Mouse (Mus musculus): ENCODE results near the gene Mal. TPM values are rescaled to one million over a fixed set of nuclear protein-coding genes. Genes with fewer than 3 reads are reported as not detected.
A peak's percentile ranks its signal among the peaks of the same experiment; 100 is the strongest.

The Mal gene
- total and polyA plus RNA-seq, 2 experiments = 0.05 to 0.65 TPM

DNA sequence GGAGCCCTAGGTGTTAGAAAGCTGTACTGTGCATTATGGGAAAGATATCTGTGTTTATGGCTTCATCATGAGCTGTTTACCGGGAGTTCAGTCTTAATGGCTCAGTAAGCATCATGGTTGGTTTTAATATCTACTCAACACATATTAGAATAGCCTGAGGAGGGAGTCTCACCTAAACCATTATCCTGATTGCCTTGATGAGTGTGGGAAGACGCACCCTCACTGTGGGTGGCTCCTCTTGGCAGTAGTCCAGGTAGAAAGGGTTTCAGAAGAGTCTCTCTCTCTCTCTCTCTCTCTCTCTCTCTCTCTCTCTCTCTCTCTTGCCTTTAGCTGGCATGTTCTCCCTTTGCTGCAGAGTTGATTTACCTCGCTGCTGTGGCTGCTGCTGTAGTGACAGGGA is 34.4 kb downstream of the Mal start:
- Histone ChIP-seq H3K36me3 (ENCODE audit: control insufficient read depth, insufficient read depth, low read length) (no peaks in the 10 kb centered on the region), H3K4me1 (ENCODE audit: control insufficient read depth, insufficient read depth, low read length) (peaks cover 2% of the 10 kb centered on the region; the same call in 1 of the 2 replicates), H3K27ac (replicated peaks; ENCODE audit: insufficient read depth, low read depth, low read length) (no peak overlapping the region), H3K4me3 (ENCODE audit: insufficient read depth, low read depth, low read length) (no peak overlapping the region), H3K27me3 (ENCODE audit: control insufficient read depth, insufficient read depth, low read length) (no peaks in the 10 kb centered on the region), H3K9ac (ENCODE audit: low read depth, low read length) (no peak overlapping the region), H3K79me2 (ENCODE audit: control insufficient read depth, insufficient read depth, low read length) (no peaks in the 10 kb centered on the region)
- TF ChIP-seq CTCF (IDR thresholded peaks at IDR 0.05; ENCODE audit: low read depth, low read length) (no peak), POLR2A (IDR thresholded peaks at IDR 0.05; ENCODE audit: extremely low read depth, insufficient read depth, low read length) (no peak)
- WGBS = 44% methylated on average over 3 of the region's 3 CpGs
- DNase-seq (ENCODE audit: extremely low read depth, low read depth, low spot score) = no peak

DNA sequence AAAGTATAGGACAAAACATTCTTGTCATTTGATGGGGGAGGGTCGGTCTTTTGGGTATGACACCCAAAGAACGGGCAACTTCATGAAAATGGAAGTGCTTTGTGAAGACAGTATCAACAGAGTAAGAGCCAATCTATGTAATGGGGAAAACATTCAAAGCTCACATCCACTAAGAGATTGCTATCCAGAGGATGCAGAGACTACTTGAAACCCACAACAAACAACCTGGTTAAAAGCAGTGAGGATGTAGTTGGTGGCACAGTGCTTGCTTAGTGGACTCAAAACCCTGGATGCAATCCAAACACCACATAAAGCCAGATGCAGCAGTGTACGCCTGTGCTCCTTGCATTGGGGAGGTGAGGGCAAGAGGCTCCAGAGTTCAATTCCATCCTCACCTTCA is 37.2 kb downstream of the Mal start:
- Histone ChIP-seq H3K27ac (replicated peaks; ENCODE audit: insufficient read depth, low read depth, low read length) (no peak overlapping the region), H3K27me3 (ENCODE audit: control insufficient read depth, insufficient read depth, low read length) (no peaks in the 10 kb centered on the region), H3K79me2 (ENCODE audit: control insufficient read depth, insufficient read depth, low read length) (no peaks in the 10 kb centered on the region), H3K36me3 (ENCODE audit: control insufficient read depth, insufficient read depth, low read length) (no peaks in the 10 kb centered on the region), H3K4me1 (ENCODE audit: control insufficient read depth, insufficient read depth, low read length) (peaks cover 2% of the 10 kb centered on the region; the same call in 1 of the 2 replicates), H3K9ac (ENCODE audit: low read depth, low read length) (no peak overlapping the region), H3K4me3 (ENCODE audit: insufficient read depth, low read depth, low read length) (no peak overlapping the region)
- 81% methylated on average over 3 of the region's 3 CpGs for WGBS
- no peak for DNase-seq (ENCODE audit: extremely low read depth, low read depth, low spot score)
- TF ChIP-seq CTCF (IDR thresholded peaks at IDR 0.05; ENCODE audit: low read depth, low read length) (no peak), POLR2A (IDR thresholded peaks at IDR 0.05; ENCODE audit: extremely low read depth, insufficient read depth, low read length) (no peak)

DNA sequence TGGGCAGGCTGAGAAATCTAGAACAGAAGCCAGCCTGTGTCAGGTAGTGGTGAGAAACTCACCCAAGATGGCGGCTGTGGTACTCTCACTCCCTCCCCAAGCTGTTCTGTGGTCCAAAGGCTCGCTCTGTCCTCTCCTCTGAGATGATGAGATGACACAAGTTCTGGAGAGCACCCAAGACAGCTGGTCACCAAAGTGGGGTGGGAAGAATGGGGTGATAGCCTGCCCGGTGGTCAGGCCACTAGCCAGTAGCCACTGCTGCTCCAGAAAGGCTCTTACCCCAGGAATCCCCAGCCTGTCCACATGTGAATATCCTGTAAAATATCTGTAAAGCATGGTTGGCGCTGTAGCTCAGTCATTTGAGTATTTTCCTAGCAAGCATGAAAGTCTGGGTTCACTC is 44.2 kb downstream of the Mal start:
- H3K9ac ChIP-seq (ENCODE audit: low read depth, low read length) = no peak overlapping the region
- no peak for DNase-seq (ENCODE audit: extremely low read depth, low read depth, low spot score)
- H3K4me1 ChIP-seq (ENCODE audit: control insufficient read depth, insufficient read depth, low read length) = no peaks in the 10 kb centered on the region
- H3K36me3 ChIP-seq (ENCODE audit: control insufficient read depth, insufficient read depth, low read length) = no peaks in the 10 kb centered on the region
- no peak overlapping the region for H3K4me3 ChIP-seq (ENCODE audit: insufficient read depth, low read depth, low read length)
- WGBS = 92% methylated on average over 4 of the region's 4 CpGs
- no peaks in the 10 kb centered on the region for H3K79me2 ChIP-seq (ENCODE audit: control insufficient read depth, insufficient read depth, low read length)
- H3K27me3 ChIP-seq (ENCODE audit: control insufficient read depth, insufficient read depth, low read length) = no peaks in the 10 kb centered on the region
- no peak overlapping the region for H3K27ac ChIP-seq (replicated peaks; ENCODE audit: insufficient read depth, low read depth, low read length)
- TF ChIP-seq POLR2A (IDR thresholded peaks at IDR 0.05; ENCODE audit: extremely low read depth, insufficient read depth, low read length) = no peak
- TF ChIP-seq CTCF (IDR thresholded peaks at IDR 0.05; ENCODE audit: low read depth, low read length) = no peak

DNA sequence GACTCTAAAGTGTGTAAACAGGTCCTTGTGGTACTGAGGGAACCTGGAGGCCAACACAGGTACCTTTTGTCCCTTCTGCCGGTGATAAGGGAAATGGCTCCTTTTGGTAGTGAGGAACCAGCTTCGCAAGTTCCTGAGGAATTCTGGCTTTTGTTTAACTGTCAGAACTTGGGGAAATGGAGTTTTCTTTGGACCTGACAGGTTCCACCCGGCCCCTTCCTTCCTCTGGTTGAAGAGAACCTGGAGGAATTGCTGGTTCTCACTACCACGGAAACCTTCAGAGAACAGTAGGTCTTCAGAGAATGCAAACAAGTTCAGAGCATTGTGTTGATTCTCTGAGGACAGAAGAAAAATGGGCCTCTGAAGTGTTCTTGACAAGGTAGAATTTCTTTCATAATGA is 45.1 kb downstream of the Mal start:
- TF ChIP-seq POLR2A (IDR thresholded peaks at IDR 0.05; ENCODE audit: extremely low read depth, insufficient read depth, low read length) = no peak
- TF ChIP-seq CTCF (IDR thresholded peaks at IDR 0.05; ENCODE audit: low read depth, low read length) = no peak
- Histone ChIP-seq H3K4me3 (ENCODE audit: insufficient read depth, low read depth, low read length) (no peak overlapping the region), H3K27me3 (ENCODE audit: control insufficient read depth, insufficient read depth, low read length) (no peaks in the 10 kb centered on the region), H3K36me3 (ENCODE audit: control insufficient read depth, insufficient read depth, low read length) (no peaks in the 10 kb centered on the region), H3K27ac (replicated peaks; ENCODE audit: insufficient read depth, low read depth, low read length) (no peak overlapping the region), H3K4me1 (ENCODE audit: control insufficient read depth, insufficient read depth, low read length) (no peaks in the 10 kb centered on the region), H3K79me2 (ENCODE audit: control insufficient read depth, insufficient read depth, low read length) (no peaks in the 10 kb centered on the region), H3K9ac (ENCODE audit: low read depth, low read length) (no peak overlapping the region)
- no peak for DNase-seq (ENCODE audit: extremely low read depth, low read depth, low spot score)
- 69% methylated on average over 4 of the region's 4 CpGs for WGBS

DNA sequence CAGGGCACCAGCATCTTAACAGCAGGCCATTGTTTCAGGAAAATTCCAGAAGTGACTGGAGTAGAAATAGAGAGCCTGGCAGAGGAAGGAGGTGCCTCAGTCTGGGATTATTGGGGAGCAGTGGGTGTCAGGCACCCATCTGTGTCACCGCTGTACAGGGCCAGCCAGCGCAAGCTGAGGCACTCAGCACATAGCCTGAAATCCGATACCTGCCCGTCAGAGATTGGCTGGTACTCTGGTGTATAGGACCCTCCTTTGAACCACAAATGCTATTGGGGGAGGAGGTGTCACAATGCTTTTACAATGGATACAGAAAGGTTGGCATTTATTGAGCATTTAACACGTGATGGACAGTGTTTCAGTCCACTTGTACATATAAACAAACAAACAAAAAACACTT is 47.5 kb downstream of the Mal start:
- H3K27ac ChIP-seq (replicated peaks; ENCODE audit: insufficient read depth, low read depth, low read length) = no peak overlapping the region
- H3K4me3 ChIP-seq (ENCODE audit: insufficient read depth, low read depth, low read length) = no peak overlapping the region
- no peaks in the 10 kb centered on the region for H3K79me2 ChIP-seq (ENCODE audit: control insufficient read depth, insufficient read depth, low read length)
- H3K27me3 ChIP-seq (ENCODE audit: control insufficient read depth, insufficient read depth, low read length) = no peaks in the 10 kb centered on the region
- no peak for DNase-seq (ENCODE audit: extremely low read depth, low read depth, low spot score)
- TF ChIP-seq CTCF (IDR thresholded peaks at IDR 0.05; ENCODE audit: low read depth, low read length) = no peak
- no peak for TF ChIP-seq POLR2A (IDR thresholded peaks at IDR 0.05; ENCODE audit: extremely low read depth, insufficient read depth, low read length)
- H3K36me3 ChIP-seq (ENCODE audit: control insufficient read depth, insufficient read depth, low read length) = peaks cover 8% of the 10 kb centered on the region; the same call in 1 of the 2 replicates
- 47% methylated on average over 5 of the region's 5 CpGs for WGBS
- no peak overlapping the region for H3K9ac ChIP-seq (ENCODE audit: low read depth, low read length)
- H3K4me1 ChIP-seq (ENCODE audit: control insufficient read depth, insufficient read depth, low read length) = no peaks in the 10 kb centered on the region

DNA sequence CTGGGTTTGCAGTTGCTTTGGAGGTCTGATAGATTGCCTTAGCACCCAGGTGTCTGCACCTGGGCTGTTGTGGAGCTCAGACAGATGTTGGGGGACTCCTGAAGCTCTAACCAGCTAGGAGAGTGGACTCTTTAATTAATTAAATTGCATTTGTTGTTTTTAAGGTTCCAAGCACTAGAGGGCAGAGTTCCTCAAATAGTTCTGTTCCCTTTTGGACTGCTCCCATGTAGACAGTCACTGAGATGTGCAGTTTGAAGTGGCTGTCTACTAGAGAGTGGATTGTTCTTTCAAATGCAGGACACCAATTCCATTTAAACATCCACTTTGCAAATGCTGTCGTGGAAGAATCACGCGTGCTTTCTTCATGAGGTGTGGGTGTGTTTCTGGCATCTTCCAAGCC is 48.3 kb downstream of the Mal start:
- Histone ChIP-seq H3K27me3 (ENCODE audit: control insufficient read depth, insufficient read depth, low read length) (no peaks in the 10 kb centered on the region), H3K9ac (ENCODE audit: low read depth, low read length) (no peak overlapping the region), H3K36me3 (ENCODE audit: control insufficient read depth, insufficient read depth, low read length) (peaks cover 11% of the 10 kb centered on the region; the same call in 1 of the 2 replicates), H3K4me1 (ENCODE audit: control insufficient read depth, insufficient read depth, low read length) (no peaks in the 10 kb centered on the region), H3K27ac (replicated peaks; ENCODE audit: insufficient read depth, low read depth, low read length) (no peak overlapping the region), H3K4me3 (ENCODE audit: insufficient read depth, low read depth, low read length) (no peak overlapping the region), H3K79me2 (ENCODE audit: control insufficient read depth, insufficient read depth, low read length) (no peaks in the 10 kb centered on the region)
- 40% methylated on average over 3 of the region's 3 CpGs for WGBS
- DNase-seq (ENCODE audit: extremely low read depth, low read depth, low spot score) = peak; percentile 44
- TF ChIP-seq CTCF (IDR thresholded peaks at IDR 0.05; ENCODE audit: low read depth, low read length) = no peak
- no peak for TF ChIP-seq POLR2A (IDR thresholded peaks at IDR 0.05; ENCODE audit: extremely low read depth, insufficient read depth, low read length)
